Comparison of ENCODE assay signal across 8 mouse cellular contexts in genomic region chr19:40471526-40472245, GRCm38 (mm10). TPM values are rescaled to one million over a fixed set of nuclear protein-coding genes. Genes with fewer than 3 reads are reported as not detected.
A peak's percentile ranks its signal among the peaks of the same experiment; 100 is the strongest.
DNase-seq lines count a peak whose midpoint lies in the region; ATAC-seq and TF ChIP-seq lines count a peak whose summit lies in the region.
"Had no signal": no experiment of that assay in that cellular context is flagged by ENCODE, and none has a peak within 500 bp of the region (broad histone marks: within the 10 kb centered on the region; RNA-seq: fewer than 3 reads in every experiment).

No protein-coding gene starts in this region.

- no peak overlapping the region for H3K4me3 ChIP-seq in lung, adult 2 months (replicated peaks; ENCODE audit: extremely low read depth, low read depth, low read length)
- no peak overlapping the region for H3K4me3 ChIP-seq in hindbrain, postnatal 0 days (ENCODE audit: low read length)
- H3K4me3 ChIP-seq in small intestine, adult 2 months (ENCODE audit: low read depth, low read length), result no peak overlapping the region

- no peaks in the 10 kb centered on the region for H3K27me3 ChIP-seq in hindbrain, postnatal 0 days (ENCODE audit: insufficient read depth, low read length)
- H3K27me3 ChIP-seq in small intestine, adult 2 months (ENCODE audit: control insufficient read depth, insufficient read depth, low read length), result no peaks in the 10 kb centered on the region

- WGBS in lung, adult 2 months, result 47% methylated on average over 10 of the region's 10 CpGs
- 49% methylated on average over 10 of the region's 10 CpGs for WGBS in hindbrain, postnatal 0 days
- WGBS in small intestine, adult 2 months, result 43% methylated on average over 10 of the region's 10 CpGs

- H3K9me3 ChIP-seq in hindbrain, postnatal 0 days (ENCODE audit: low read length), result no peaks in the 10 kb centered on the region

- peak; percentile 28 for DNase-seq in lung, adult 2 months
- DNase-seq in lung, postnatal 10 days, result no peak
- DNase-seq in hindbrain, postnatal 0 days (ENCODE audit: low spot score), result no peak
- DNase-seq in kidney, adult 18-20 months, result no peak

- TF ChIP-seq POLR2A in lung, adult 2 months (IDR thresholded peaks at IDR 0.05; ENCODE audit: borderline replicate concordance, extremely low read depth, low read depth, low read length), result no peak
- no peak for TF ChIP-seq POLR2A in small intestine, adult 2 months (IDR thresholded peaks at IDR 0.05; ENCODE audit: low read depth, low read length)

- H3K27ac ChIP-seq in hindbrain, postnatal 0 days, result peak overlapping the region; percentile 54
- H3K27ac ChIP-seq in small intestine, adult 2 months (ENCODE audit: insufficient read depth, low read depth, low read length), result peak overlapping the region; percentile 26; the same call in 1 of the 2 replicates
- H3K27ac ChIP-seq: kidney, postnatal 0 days had no signal

- TF ChIP-seq CTCF in lung, adult 2 months (IDR thresholded peaks at IDR 0.05; ENCODE audit: insufficient read depth, low read length), result no peak
- TF ChIP-seq CTCF in hindbrain, postnatal 0 days (IDR thresholded peaks at IDR 0.05; ENCODE audit: low read depth), result no peak
- no peak for TF ChIP-seq CTCF in small intestine, adult 2 months (IDR thresholded peaks at IDR 0.05; ENCODE audit: extremely low read depth, insufficient read length, insufficient replicate concordance, low read depth, low read length)

- no peaks in the 10 kb centered on the region for H3K36me3 ChIP-seq in hindbrain, postnatal 0 days (ENCODE audit: insufficient read depth, low read length)
- H3K36me3 ChIP-seq in small intestine, adult 2 months (ENCODE audit: control insufficient read depth, insufficient read depth, low read length), result no peaks in the 10 kb centered on the region

- H3K4me2 ChIP-seq in hindbrain, postnatal 0 days (ENCODE audit: low read depth, low read length), result no peak overlapping the region

- no peak overlapping the region for H3K9ac ChIP-seq in hindbrain, postnatal 0 days (replicated peaks; ENCODE audit: low read length)

- ATAC-seq in frontal cortex, adult (ENCODE audit: low TSS enrichment), result peak; percentile 75
- ATAC-seq in hindbrain, postnatal 0 days, result no peak
- ATAC-seq in erythroid progenitor cell, adult 5-6 weeks (replicated peaks; ENCODE audit: low FRiP score, poor library complexity, severe bottlenecking), result no peak

- H3K4me1 ChIP-seq in lung, adult 2 months (ENCODE audit: control insufficient read depth, insufficient read depth, low read length), result peaks cover 11% of the 10 kb centered on the region
- H3K4me1 ChIP-seq in hindbrain, postnatal 0 days (ENCODE audit: insufficient read depth, low read length), result peaks cover 24% of the 10 kb centered on the region; the same call in 1 of the 2 replicates
- peaks cover 13% of the 10 kb centered on the region; the same call in 1 of the 2 replicates for H3K4me1 ChIP-seq in small intestine, adult 2 months (ENCODE audit: control insufficient read depth, insufficient read depth, insufficient read length, low read length)

RNA-seq across cellular contexts. Expression of gene Sorbs1, which starts 41.9 kb away (rescaled TPM):
- polyA plus RNA-seq in lung, adult 2 months (2012; rRNA removed), result 26.4 and 43.4 TPM in 2 replicates
- 52.4 and 64.2 TPM in 2 replicates for total RNA-seq in hindbrain, postnatal 0 days (2014; rRNA removed)
- 70.4 and 79.2 TPM in 2 replicates for polyA plus RNA-seq in hindbrain, postnatal 0 days (2015; fragmentation: Nextera tagmentation; extraction: Ambion mirVana)
- 8.8 and 13.2 TPM in 2 replicates for polyA plus RNA-seq in small intestine, adult 2 months (2012; rRNA removed)
- 87.9 and 106 TPM in 2 replicates for total RNA-seq in erythroid progenitor cell, adult 5-6 weeks (2015; ENCODE audit: low replicate concordance)
- 163 and 167 TPM in 2 replicates for total RNA-seq in erythroid progenitor cell, adult 5-6 weeks (2017; ENCODE audit: low replicate concordance)
